Mouse (Mus musculus) cerebellum, adult 9-10 months (tissue): ENCODE measurements at regions not wholly inside any gene's neighbourhood (a gene's known extent, or its start where the extent isn't known, plus 50 kb on each side); places are given as distances from the start of the nearest gene placed in this dataset.

ENCODE experiments used
- DNase-seq: peaks from one replicate; pipeline ENCODE4 v3.0.0; 2022

GRCm38 (mm10) chr13:102394057-102394456, 299.3 kb upstream of the Cd180 start:
- no peak for DNase-seq

GRCm38 (mm10) chr13:102397411-102397810, 295.9 kb upstream of the Cd180 start:
- no peak for DNase-seq

DNA sequence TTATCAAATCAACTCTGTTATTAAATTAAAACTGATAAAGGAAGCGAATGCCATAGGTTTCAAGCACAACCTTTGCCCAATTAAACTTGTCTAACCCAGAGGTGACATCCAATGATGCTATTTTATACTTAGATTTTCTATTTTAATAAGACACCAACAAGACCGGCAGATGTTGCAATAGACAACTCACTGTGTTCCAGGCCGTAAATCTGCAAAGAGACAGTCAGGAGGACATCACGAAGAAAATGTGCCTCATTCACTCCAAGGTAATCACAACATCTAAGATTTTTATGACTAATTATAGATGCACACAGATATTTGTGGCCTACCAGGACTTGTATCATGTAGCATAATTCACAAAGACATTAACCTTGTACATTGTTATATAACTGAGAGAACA, 281.5 kb upstream of the Cd180 start:
- DNase-seq: no peak

DNA sequence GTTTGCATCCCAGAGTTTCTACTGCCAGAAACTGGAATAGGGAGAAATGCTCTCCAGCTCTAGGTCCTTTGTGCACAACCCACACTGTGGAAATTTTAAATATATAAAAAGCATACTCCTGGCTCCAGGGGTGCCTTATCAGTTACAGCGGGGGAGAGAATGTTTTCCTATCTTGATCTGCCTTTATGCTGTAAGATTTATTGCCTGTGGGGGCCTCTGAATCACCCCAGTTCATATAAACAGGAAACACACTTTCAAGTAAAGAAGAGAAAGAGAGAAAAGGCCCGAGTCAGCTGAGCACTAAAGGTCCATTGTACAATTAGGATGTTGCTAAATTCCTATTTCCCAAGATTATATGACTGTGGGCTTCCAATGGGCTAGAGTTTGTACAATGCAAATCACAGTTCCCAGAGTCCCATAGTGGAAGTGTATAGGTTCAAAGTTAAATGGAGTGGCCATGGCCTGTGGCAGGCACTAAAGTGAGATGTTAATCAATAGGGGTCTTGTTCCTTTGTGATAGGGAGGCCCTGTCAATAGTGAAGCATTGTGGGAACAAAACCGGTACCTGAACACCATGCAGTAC, 258.9 kb upstream of the Cd180 start:
- no peak for DNase-seq

GRCm38 (mm10) chr13:102442676-102443075, 250.7 kb upstream of the Cd180 start:
- DNase-seq: no peak

DNA sequence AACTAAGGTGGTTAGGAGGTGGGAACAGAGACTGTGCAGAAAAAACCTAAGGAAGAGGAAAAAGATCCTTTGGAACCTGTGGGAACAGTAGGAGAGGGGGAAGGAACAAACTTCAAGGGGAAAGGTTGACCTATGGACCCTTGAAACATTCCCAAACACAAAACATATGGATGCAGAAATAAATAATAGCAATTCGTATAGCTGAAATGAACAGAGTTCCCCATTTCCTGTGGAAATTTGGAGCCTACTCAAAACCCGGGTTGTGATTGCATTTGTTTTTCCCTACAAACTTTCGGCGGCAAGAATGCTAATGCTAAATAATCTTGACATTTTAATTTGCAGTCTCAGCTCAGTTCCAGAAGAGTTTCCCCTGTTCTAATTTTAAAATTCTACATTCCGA, 246.0 kb upstream of the Cd180 start:
- DNase-seq: no peak

DNA sequence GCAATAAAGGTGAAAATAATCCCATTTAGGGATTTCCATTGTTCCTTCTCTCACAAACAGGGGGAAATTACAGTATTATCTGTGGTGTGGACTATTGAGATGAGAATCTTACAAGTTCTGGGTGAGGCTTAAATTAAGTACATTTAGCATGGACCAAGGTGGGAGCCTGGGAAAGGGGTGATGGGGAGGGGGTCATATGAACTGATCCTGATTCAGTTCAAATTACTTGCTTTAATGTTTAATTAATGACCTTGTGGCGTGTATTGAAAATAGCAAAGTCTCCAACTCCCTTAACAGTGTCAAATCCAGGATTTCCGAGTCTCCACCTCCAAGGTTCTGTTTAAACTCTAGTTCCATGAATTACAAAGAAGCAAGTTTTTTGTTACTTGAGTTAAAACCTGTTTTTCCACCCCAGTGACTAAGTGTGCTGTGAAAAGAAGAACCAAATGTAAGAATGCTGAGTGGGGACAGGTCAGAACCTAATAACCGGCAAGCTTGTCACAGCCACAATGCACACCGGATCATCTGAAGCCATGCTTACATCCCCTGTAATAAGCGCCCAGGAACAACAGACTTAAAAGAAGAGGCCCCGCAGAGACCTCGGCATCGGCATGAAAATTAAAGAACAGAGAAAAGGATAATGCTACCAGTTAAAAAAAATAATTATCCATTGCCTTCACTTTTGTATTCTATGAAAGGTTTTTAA, 243.8 kb upstream of the Cd180 start:
- DNase-seq: no peak

- DNase-seq: no peak
These were observed 242.2 kb upstream of the Cd180 start for GRCm38 (mm10) chr13:102451176-102451575.

DNA sequence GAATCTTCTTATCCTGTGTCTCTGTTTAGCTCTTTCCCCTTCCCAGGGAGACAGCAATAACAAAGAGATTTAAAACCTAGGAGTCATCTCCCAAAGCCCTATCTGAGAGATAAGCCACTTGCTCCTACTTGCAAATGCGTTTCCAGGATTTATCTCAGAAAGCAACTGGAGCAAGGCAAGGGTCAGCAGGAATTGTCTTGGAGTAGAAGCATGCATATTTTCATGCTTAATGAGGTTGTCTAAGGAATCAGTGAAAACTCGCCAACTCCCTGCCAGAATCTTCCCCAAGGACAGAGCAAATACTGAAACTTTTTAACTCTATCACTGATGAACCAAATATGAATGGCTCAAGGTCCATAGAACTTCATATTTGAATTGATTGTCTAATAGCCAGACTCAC, 234.6 kb upstream of the Cd180 start:
- no peak for DNase-seq

DNA sequence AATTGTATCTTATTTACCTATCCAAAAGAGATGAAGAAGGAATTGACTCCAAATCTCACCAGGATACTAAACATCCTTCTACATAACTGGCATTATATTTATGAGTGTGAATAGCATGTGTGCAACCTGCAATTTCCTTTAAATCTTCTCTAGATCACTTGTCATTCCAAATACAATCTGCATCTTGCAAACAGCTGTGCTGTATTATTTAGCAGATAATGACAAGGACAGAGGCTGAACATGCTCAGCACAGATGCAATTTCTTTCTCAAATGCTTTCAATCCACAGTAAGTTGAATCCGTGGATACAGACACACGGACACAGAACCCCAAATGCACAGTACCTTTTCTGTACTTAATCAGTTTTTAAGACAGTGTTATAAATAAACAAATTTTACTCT, 229.4 kb upstream of the Cd180 start:
- no peak for DNase-seq

GRCm38 (mm10) chr13:102481906-102482305, 211.5 kb upstream of the Cd180 start:
- DNase-seq: no peak

- DNase-seq: no peak
These were observed 210.9 kb upstream of the Cd180 start for GRCm38 (mm10) chr13:102482451-102482850.

- no peak for DNase-seq
These were observed 205.8 kb upstream of the Cd180 start for GRCm38 (mm10) chr13:102487416-102488097.

GRCm38 (mm10) chr13:102491370-102491769, 202.0 kb upstream of the Cd180 start:
- DNase-seq: no peak

- no peak for DNase-seq
These were observed 189.0 kb upstream of the Cd180 start for GRCm38 (mm10) chr13:102504157-102504947.

DNA sequence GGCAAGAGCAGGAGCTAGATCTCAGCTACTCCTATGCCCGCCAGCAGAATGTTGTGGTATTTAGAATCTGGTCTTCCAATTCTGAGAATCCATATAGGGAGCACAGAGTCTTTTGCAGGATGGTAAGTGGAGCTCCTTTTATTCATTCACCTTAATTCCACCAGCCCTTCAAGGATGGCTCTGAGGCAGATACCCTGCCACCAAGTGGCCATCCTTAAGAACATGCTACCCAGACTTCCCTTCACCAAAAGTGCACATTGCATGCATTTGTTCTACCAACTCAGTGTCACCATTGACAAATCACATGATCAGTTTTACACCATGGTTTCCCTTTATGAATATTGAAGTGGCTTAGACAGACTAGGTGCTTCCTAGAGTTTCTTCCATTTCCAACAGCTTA, 186.1 kb upstream of the Cd180 start:
- DNase-seq: no peak

DNA sequence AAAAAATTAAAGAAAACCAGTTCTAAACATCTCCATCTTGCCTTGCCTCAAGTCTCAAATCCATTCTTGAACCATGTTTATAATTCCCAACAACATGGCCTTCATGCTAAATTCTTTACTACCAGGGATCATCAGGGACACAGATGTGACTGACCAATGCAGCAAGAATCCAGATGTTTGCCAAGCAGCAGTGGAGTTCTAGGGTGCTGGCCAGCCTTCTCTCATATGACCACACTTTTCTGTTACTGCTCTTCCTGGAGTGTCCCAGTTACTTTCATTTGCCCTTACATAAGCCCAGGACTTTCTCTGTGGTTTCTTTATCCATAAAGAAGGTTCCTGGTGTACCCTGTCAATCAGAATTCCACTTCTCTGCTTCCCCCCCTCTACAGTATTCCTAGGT, 185.4 kb upstream of the Cd180 start:
- DNase-seq: no peak

DNA sequence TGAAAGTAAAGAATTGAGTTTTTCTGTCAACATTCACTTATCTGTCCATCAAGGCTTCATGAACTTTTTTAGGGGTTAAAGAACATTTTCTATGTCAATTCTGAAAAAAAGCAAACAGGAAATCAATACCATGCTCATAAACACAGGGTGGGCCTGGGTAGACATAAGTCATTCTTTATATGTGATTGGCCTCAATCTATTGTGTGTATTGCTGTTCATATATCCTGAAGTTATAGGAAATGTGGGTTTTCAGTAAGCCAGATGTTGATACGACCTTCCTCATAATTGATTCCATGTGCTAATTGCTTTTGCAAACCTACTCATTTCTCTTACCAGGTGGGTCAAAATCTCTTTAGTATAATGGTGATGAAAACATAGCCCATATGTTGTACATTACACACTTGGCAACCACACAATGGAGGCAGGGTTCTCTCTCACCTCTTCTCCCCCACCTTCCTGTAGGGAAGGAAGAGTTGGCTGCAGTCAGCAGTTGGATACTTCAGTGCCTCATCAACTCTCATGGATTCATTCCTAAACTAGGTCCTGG, 182.6 kb upstream of the Cd180 start:
- no peak for DNase-seq

DNA sequence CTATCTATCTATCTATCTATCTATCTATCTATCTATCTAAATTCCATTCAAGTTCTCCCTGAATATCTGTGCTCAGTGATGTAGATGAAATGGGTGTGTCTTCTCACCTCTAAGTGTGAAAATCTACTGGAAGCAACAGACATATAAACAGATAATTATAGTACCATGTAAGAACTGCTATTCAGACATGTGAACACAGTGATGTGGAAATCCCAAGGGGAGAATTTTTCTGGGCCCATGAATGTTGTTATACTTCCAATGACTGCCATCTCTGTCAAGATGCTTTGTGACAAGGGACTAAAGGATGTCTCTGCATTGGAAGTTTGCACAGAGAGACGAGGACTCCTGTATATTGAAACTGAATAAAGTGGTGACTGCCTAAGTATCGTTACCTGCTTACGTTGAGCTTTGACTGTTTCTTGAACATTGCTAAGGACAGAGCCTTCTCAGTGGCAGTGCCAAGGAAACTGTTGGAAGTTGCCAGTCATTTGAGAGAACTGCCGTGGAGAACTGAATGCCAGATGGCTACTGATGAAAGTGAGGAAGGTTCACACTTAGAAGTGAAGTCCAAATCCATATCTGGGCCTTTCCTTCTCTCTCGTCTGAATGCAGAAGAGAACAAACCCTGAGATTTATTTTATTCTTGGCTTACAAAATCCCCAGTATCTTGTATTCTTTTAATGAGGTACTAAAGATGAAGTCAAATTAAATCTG, 175.0 kb upstream of the Cd180 start:
- DNase-seq: no peak

DNA sequence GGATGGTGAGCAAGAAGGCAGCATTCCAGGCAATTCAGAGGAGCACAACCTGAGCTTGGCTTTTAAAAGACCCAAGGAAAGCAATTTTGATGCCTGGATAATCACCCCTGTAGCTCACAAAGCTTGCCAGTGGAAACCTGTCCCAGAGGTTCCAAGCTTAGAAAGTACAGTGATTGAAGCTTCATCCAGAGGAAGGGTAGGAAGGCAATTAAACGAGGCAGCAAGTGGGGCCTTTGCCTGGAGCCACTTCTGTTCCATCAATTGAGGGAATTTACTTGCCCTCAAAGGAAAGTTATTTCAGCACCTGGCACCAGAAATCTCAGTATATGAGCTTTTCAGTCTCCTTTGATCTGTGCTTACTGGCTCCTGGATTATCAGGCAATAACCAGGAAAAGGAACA, 171.9 kb upstream of the Cd180 start:
- no peak for DNase-seq

GRCm38 (mm10) chr13:102522080-102522479, 171.3 kb upstream of the Cd180 start:
- DNase-seq: no peak

DNA sequence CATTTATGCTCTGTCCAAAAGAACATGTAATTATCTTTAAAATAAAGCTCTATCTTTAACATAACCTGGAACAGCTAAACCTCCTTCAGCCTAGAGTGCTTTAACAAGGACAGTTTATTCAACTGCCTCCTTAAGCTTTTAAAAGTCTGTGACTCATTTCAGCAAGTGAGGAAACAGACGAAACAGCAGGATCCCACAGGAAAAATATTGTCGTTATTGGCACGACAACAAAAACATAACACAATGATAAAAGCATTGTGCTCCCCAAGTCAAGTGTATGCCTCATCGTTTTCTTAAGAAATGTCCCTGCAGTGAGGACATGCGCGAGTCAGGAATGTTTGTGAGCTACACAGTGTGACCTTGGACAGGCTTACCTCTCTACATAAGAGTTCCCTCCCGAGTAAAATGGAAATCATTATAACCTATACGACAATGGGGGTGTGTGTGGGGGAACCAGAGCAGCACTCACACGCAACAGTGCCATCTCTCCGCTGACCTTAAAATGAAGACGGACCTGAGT, 166.7 kb upstream of the Cd180 start:
- DNase-seq: no peak
